Mouse (Mus musculus) T-helper 2 cell (primary cell): ENCODE data around the gene Faap20.

Source experiments
- in situ Hi-C: fragments of 300-600 bp; cut with MboI, MseI; formaldehyde crosslinking; loops from one replicate; pipeline ENCODE4 v1.15.1; 2025; ENCODE audit warnings: high pct_unique_total_duplicates

Gene Faap20

DNA sequence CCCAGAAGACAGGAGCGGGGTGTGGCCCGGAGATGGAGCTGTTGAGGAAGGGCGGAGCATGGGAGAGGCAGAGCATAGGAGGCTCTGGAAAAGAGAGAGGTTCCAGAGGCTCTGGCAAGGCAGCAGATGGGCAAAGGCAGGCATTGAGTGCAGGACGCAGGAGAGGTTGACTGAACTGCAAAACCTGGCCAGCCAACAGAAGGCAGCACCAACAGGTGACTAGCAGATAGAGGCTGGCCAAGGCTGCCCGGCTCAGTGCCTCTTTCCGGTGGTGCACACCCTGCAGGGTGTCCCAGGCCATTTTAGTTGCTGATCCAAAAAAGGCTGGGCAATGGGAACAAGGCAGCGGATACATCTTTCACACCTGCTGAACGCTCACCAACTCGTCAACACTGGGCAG, 7.8 kb upstream of the Faap20 start:
- in situ Hi-C loops, result no loop called here

DNA sequence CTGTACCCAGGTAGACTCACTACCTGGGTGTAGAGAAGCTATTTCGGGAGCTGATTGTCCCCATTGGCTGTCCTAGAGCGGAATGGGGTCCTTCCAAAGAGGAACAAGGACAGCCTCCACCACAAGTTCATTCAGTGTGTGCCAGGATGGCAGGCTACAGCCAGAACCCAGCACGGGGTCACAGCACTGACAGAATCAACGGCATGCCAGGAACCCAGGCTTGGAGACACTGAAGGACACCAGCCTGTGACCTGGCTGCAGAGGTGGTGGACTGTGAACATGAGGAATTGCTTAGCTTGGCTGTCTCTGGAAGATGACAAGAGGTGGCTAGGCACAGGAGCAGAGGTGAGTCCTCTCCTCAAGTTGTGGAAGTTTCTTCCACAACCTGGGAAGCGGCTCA, 7.3 kb upstream of the Faap20 start:
- in situ Hi-C loops, result no loop called here

GRCm38 (mm10) chr4:155243233-155243632, 6.4 kb upstream of the Faap20 start:
- in situ Hi-C loops, result no loop called here

GRCm38 (mm10) chr4:155245770-155246492, 3.7 kb upstream of the Faap20 start:
- in situ Hi-C loops, result loop anchor here (5.0 kb wide), 2 partner anchors 39 to 149 kb away; no protein-coding TSS in a partner anchor

GRCm38 (mm10) chr4:155246691-155247105, 2.9 kb upstream of the Faap20 start:
- in situ Hi-C loops, result loop anchor here (5.0 kb wide), 2 partner anchors 39 to 149 kb away; no protein-coding TSS in a partner anchor

DNA sequence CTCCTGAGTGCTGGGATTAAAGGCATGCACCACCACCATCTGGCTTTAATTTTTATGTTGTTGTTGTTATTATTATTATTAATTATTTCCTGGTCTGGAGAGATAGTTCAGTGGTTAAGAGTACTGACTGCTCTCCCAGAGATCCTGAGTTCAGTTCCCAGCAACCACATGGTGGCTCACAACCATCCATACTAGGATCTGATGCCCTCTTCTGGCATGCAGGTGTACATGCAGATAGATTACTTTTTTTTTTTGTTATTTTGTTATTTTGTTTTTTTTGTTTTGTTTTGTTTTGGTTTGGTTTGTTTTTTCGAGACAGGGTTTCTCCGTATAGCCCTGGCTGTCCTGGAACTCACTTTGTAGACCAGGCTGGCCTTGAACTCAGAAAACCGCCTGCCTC, 1.5 kb upstream of the Faap20 start:
- in situ Hi-C loops, result loop anchor here (5.0 kb wide), 2 partner anchors 41 to 151 kb away; no protein-coding TSS in a partner anchor

- in situ Hi-C loops, result loop anchor here (5.0 kb wide), 2 partner anchors 42 to 152 kb away; no protein-coding TSS in a partner anchor
Observed at GRCm38 (mm10) chr4:155249257-155249647, 350 bp upstream of the Faap20 start.

DNA sequence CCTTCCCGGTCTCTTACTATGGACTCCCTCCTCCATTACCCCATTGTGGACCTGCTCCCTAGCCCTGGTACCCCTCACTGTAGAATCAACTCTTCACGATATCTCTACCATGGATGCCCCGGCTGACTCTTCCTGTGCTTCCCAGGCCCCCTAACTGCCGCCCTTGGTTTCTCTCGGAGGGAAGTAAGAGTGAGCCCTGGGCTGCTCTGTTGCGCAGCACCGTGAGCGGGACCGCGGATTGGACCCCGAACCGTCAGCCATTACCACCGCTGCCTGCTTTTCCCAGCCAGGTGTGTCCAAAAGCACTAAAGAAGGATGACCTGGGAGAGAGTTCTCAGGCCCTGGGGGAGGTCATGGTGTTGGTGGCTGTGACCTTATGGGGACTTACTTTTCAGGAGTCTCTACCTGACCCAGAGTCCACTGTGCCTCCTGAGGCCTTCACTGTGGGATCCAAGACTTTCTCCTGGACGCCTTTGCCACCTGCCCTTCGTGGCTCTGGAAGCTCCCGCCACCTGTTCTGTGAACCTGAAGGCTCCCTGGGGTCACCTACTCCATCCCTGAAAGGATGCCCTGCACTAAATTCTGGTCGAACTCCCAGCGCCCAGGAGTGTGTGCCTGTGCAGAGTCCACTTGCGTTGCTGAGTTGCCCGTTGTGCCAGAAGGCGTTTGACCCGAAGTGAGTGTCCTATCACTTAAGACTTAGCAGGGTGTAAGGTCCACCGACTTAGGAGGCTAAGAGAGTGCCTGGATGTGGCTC, 937 bp downstream of the Faap20 start:
- in situ Hi-C loops, result no loop called here

DNA sequence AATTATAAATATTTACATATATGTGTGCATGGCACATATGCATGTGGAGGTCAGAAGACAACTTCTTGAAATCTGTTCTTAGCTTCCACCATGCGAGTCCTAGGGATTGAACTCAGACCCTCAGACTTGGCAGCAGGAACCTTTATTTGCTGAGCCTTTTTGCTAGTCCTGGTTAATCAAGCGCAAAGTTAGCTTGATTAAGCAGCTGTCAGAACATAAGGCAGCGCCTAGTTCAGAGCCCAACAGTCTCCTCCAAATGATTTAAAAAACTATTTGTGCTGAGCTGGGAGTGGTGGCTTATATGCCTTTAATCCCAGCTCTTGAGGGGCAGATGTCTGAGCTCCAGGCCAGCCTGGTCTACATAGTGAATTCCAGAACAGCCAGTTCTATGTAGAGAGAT, 1.5 kb downstream of the Faap20 start:
- in situ Hi-C loops, result no loop called here

- in situ Hi-C loops, result no loop called here
Observed at GRCm38 (mm10) chr4:155252253-155252652, 2.7 kb downstream of the Faap20 start.

GRCm38 (mm10) chr4:155264521-155265321, 15.1 kb downstream of the Faap20 start:
- in situ Hi-C loops, result no loop called here

DNA sequence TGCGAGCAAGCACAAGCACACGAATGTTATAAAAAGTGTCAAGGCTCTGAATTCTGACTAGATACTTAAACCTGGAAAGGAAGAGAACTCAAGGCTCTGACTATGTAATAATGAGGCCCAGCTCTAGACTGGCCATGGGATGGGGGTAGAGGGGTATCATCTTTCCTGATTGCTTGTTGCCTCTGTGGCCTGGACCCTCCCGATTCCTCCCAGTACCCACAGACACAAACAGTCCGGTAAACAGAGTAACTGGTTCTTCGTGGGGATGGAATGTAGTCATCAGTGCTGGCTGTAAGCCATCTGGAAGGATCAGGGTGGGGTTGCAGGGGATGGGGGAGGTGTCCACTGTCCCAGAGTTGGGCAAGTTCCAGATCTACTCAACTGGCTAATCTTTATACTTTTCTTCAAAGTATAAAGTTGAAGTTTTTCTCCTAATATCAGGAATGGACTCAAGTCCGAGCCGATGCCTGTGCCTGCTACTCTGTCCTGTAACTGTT, 17.5 kb downstream of the Faap20 start:
- in situ Hi-C loops, result no loop called here

DNA sequence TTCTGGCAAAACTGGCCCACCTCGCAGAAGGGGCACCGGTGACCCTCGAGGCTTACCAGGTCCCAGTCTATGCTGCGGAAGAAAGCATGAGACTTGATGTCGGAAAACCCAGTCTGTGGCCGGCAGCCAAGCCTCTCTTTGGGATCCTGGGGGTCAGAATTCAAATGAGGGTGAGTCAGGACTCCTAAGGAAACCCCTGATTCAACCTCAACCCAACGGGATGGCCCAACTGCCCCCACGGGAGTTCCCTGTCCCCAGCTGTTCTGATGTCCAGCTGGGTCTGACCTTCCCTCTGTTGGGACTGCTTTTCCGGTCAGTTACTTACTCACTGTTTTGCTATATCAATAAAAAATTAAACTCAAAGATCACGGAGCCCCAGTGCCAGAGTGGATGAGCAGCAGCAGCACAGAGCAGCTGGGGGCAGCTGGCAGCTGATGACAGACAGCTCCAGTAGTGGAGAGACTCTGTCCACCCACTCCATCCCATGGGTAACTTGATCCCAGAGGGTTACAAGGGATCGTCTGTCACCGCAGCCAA, 18.1 kb downstream of the Faap20 start:
- in situ Hi-C loops, result no loop called here

DNA sequence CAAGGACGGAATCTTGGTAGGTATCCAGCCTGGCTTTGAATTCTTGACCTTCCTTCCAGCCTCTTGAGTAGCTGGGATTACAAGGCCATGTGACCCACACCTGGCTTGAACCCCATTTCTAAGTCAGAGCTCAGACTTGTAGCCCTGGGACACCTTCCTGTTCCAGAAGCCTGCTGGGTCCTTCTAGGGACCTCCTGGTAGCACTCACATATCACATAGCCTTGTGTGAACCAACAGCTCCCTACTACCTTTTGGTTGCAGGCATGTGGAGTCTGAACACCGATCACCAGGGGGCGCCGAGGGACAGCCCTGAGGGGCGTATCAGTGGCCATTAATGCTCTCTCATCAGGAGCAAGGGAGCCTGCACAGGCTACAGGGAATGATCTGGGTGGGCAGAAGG, 18.8 kb downstream of the Faap20 start:
- in situ Hi-C loops, result no loop called here

- in situ Hi-C loops, result no loop called here
Observed at GRCm38 (mm10) chr4:155274451-155274850, 24.8 kb downstream of the Faap20 start.

GRCm38 (mm10) chr4:155274851-155275250, 25.2 kb downstream of the Faap20 start:
- in situ Hi-C loops, result no loop called here

- in situ Hi-C loops, result no loop called here
Observed at GRCm38 (mm10) chr4:155277963-155278362, 28.4 kb downstream of the Faap20 start.

DNA sequence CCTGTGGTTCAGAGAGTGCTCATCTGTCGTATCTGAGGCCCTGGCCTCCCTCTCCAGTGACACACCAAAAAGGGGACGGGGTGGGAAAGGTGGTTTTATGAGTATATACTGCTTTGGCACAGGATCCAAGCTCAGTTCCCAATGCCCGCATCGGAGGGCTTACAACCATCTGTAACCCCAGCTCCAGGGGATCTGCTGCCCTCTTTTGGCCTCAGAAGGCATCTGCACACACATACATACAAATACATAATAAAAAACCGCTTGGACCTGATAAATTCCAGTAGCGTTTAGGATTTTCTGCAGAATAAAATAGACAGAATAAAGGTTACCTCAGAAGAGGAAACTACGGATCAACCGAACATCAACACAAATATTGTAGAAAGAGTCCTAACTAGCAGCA, 29.5 kb downstream of the Faap20 start:
- in situ Hi-C loops, result no loop called here

DNA sequence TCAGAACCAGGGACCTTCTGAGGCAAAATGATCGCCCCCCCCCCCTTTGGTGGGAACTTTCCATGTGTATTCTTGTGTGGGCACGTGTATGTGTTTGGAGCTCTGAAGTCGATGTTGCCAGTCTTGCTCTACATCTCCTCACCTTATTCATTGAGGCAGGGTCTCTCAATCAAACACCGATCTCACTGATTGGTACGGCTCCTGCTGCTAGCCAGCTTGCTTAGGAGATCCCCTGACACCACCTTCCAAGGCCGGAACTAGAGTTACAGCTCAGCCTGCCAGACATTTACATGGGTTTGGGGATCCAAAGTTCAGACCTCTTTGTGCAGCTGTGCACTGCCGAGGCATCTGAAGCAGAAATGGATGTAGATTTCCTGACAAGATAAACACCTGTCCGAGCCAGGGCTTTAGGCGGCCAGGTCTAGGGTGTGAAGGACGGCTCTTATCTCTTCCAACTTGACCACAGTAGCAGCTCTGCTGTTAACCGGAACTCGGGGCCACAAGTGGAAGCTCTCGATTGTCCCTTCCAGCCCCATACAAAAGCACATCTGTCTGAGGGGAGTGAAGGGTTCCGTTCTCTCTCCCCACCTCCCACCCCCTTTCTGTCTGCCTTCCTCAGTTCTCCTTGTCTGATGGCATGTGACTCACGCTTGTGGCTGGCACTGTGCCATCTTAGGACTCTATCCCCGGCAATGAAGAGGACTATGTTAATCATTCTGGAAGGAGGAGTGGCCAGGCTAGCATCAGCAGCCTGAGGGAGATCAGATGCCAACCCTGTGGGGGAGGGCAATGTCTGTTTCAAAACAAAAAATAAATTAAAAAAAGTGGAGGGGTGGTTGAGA, 30.5 kb downstream of the Faap20 start:
- in situ Hi-C loops, result no loop called here

GRCm38 (mm10) chr4:155280768-155281121, 31.1 kb downstream of the Faap20 start:
- in situ Hi-C loops, result no loop called here

GRCm38 (mm10) chr4:155281227-155281626, 31.6 kb downstream of the Faap20 start:
- in situ Hi-C loops, result no loop called here
